Mouse (Mus musculus) forebrain, embryonic 12.5 days (tissue): ENCODE data around the gene Rora. TPM values are rescaled to one million over a fixed set of nuclear protein-coding genes. Genes with fewer than 3 reads are reported as not detected.

Experiments
- ATAC-seq: fragments of 200-750 bp; cut with Nextera tagmentation; 2 replicates; pipeline ENCODE4 v1.8.0; 2017; ENCODE audit warnings: moderate TSS enrichment; ENCODE audit not compliant: low FRiP score
- H3K27ac ChIP-seq: fragments of 300-500 bp; sonication (generic); 2 replicates; pipeline ENCODE4 v1.5.1; 2016; ENCODE audit warnings: mild to moderate bottlenecking
- H3K27me3 ChIP-seq: fragments of 300-500 bp; sonication (generic); 2 replicates; pipeline ENCODE4 v1.6.1; 2016; ENCODE audit warnings: mild to moderate bottlenecking
- H3K36me3 ChIP-seq: fragments of 300-500 bp; sonication (generic); replicated peaks from 2 replicates; pipeline ENCODE4 v1.6.1; 2016; ENCODE audit warnings: mild to moderate bottlenecking
- H3K4me1 ChIP-seq: fragments of 300-500 bp; sonication (generic); 2 replicates; pipeline ENCODE4 v1.6.1; 2016
- H3K4me2 ChIP-seq: fragments of 300-500 bp; sonication (generic); 2 replicates; pipeline ENCODE4 v1.6.1; 2016; ENCODE audit warnings: mild to moderate bottlenecking, moderate library complexity
- H3K4me3 ChIP-seq: fragments of 300-500 bp; sonication (generic); replicated peaks from 2 replicates; pipeline ENCODE4 v1.5.1; 2016; ENCODE audit warnings: mild to moderate bottlenecking
- H3K9ac ChIP-seq: fragments of 300-500 bp; sonication (generic); 2 replicates; pipeline ENCODE4 v1.6.1; 2016; ENCODE audit warnings: mild to moderate bottlenecking
- H3K9me3 ChIP-seq: fragments of 300-500 bp; sonication (generic); 2 replicates; pipeline ENCODE4 v1.6.1; 2016
- WGBS: fragments of 180-500 bp; shearing (Covaris S2); methylation state at CpG from one replicate; pipeline ENCODE4 v1.1.7; 2016; 5-methylcytosine and 5-hydroxymethylcytosine counted together
- polyA plus RNA-seq: library from polyadenylated mRNA; unstranded; fragments of >200 nt; fragmentation: Nextera tagmentation; extraction: Ambion mirVana; gene quantifications from 2 replicates; pipeline ENCODE4 v1.2.1, GENCODE M21; 2016

Rora gene
- polyA plus RNA-seq, 1 experiment from 2014 or later = 7.3 TPM

DNA sequence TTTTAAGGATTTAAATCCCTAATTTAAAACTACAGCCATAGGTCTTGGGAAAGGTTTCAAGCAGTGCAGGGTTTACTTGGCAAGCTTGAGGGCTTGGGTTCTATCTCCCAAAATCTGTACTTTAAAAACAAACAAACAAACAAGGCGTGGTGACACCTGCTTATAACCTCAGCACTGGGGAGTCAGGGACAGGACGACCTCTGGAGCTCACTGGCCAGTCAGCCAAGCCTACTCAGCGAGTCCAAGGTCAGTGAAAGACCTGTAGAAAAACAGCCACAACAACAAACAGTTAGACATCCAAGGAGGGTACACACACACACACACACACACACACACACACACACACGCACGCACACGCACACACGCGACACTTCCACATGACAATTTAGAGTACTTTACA lies 538.9 kb downstream of the Rora start:
- no peak for ATAC-seq

GRCm38 (mm10) chr9:69194638-69195605 lies 541.3 kb downstream of the Rora start:
- Histone ChIP-seq H3K4me1 (no peaks in the 10 kb centered on the region), H3K27me3 (no peaks in the 10 kb centered on the region), H3K4me3 (no peak overlapping the region), H3K36me3 (no peaks in the 10 kb centered on the region), H3K9me3 (no peaks in the 10 kb centered on the region), H3K4me2 (no peak overlapping the region), H3K27ac (no peak overlapping the region), H3K9ac (no peak overlapping the region)
- WGBS = 90% methylated on average over 13 of the region's 13 CpGs
- ATAC-seq = no peak

More for the DNA sequence above, 538.9 kb downstream of the Rora start:
- no peaks in the 10 kb centered on the region for H3K4me1 ChIP-seq
- 96% methylated on average over 8 of the region's 8 CpGs for WGBS
- no peak overlapping the region for H3K4me3 ChIP-seq
- no peak overlapping the region for H3K27ac ChIP-seq
- no peaks in the 10 kb centered on the region for H3K36me3 ChIP-seq
- H3K9me3 ChIP-seq = no peaks in the 10 kb centered on the region
- H3K9ac ChIP-seq = no peak overlapping the region
- no peak overlapping the region for H3K4me2 ChIP-seq
- no peaks in the 10 kb centered on the region for H3K27me3 ChIP-seq

DNA sequence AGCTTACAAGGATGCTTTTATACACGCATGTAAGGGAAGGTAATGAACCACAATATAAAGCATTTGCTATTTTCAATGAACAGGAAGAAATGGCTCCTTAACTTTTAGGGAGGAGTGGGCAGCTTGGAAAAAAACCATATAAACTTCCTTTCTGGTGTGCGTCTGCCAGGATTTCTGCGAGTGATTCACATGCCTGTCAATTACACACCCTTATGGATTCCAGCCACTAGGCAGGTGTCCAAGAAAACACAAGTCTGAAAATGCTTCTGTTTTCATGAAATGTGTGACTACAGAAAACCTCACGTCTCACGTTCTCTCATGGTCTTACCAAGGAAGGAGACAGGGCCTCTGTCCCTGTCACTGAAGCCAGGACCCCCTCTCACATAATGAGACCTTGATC lies 560.2 kb downstream of the Rora start:
- Histone ChIP-seq H3K27ac (no peak overlapping the region), H3K27me3 (no peaks in the 10 kb centered on the region), H3K9me3 (no peaks in the 10 kb centered on the region), H3K36me3 (no peaks in the 10 kb centered on the region), H3K4me3 (no peak overlapping the region), H3K4me1 (peaks cover 19% of the 10 kb centered on the region), H3K9ac (no peak overlapping the region), H3K4me2 (no peak overlapping the region)
- no peak for ATAC-seq
- 80% methylated on average over 5 of the region's 5 CpGs for WGBS

DNA sequence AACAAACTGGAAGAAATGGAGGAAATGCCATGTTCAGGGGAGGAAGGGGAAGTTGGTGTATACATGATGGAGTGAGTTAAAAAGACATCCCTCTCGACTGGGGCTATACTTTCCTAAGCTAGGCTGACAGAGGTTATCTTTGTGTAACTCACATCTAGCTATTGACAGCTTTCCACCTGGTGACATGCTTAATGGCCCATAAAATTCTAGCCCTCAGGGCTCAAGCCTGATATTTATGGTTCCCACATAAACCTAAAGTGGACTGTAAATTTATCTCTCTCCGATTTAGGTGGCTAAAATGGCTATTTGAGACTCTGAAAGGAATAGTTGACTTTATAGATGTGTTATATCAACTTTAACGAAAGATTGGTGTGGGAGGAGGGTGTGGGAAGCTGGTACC lies 571.3 kb downstream of the Rora start:
- 77% methylated on average over 3 of the region's 3 CpGs for WGBS
- Histone ChIP-seq H3K27ac (no peak overlapping the region), H3K36me3 (no peaks in the 10 kb centered on the region), H3K9me3 (no peaks in the 10 kb centered on the region), H3K4me1 (peaks cover 5% of the 10 kb centered on the region), H3K4me3 (no peak overlapping the region), H3K27me3 (no peaks in the 10 kb centered on the region), H3K4me2 (no peak overlapping the region), H3K9ac (no peak overlapping the region)
- no peak for ATAC-seq

DNA sequence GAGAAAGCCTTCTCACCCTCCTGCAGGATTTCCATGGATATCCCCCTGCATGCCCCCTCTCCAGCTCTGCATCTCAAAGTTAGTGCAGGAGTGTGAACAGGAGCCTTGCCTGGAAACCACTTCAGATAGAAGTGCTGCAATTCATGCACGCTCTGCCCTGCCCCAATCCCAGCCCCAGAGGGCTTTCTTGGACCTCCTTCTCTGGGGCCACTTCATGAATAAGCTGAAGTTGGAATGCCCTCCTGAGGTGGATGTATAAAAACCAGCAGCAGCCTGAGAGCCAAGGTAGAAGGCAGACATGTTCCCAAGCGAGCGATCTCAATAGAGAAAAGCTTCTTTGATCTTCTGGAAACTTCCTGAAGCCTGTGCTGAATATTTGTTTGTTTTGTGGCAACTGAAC lies 572.8 kb downstream of the Rora start:
- Histone ChIP-seq H3K9me3 (no peaks in the 10 kb centered on the region), H3K9ac (no peak overlapping the region), H3K4me2 (no peak overlapping the region), H3K27me3 (no peaks in the 10 kb centered on the region), H3K4me3 (no peak overlapping the region), H3K4me1 (peaks cover 5% of the 10 kb centered on the region), H3K27ac (no peak overlapping the region), H3K36me3 (no peaks in the 10 kb centered on the region)
- ATAC-seq = no peak
- 46% methylated on average over 3 of the region's 3 CpGs for WGBS

GRCm38 (mm10) chr9:69227806-69228205 lies 574.2 kb downstream of the Rora start:
- H3K4me3 ChIP-seq = no peak overlapping the region
- H3K9me3 ChIP-seq = no peaks in the 10 kb centered on the region
- no peaks in the 10 kb centered on the region for H3K36me3 ChIP-seq
- WGBS = 93% methylated on average over 6 of the region's 6 CpGs
- no peaks in the 10 kb centered on the region for H3K27me3 ChIP-seq
- H3K27ac ChIP-seq = no peak overlapping the region
- no peak overlapping the region for H3K9ac ChIP-seq
- no peak overlapping the region for H3K4me2 ChIP-seq
- ATAC-seq = no peak
- peaks cover 5% of the 10 kb centered on the region for H3K4me1 ChIP-seq

DNA sequence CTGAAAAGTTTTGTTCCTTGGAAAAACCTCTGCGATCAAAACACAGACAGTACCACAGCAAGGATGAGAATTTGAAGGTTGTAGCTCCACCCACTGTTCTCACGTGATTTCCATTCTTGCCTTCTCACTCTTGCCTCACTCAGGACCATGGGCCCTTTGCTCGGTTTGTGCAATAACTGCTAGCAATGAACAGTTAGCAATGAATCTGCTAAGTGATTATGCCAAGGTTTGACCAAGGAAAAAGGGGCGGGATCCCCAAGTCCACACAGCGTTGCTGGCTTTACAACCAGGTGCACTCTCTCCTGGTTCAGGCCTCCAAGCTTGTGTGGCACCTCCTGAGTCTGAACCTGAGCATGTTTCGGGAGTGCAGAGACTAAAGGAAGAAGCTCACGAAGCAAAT lies 576.3 kb downstream of the Rora start:
- Histone ChIP-seq H3K36me3 (no peaks in the 10 kb centered on the region), H3K4me2 (no peak overlapping the region), H3K4me1 (peaks cover 16% of the 10 kb centered on the region), H3K9ac (no peak overlapping the region), H3K4me3 (no peak overlapping the region), H3K9me3 (no peaks in the 10 kb centered on the region), H3K27ac (no peak overlapping the region), H3K27me3 (no peaks in the 10 kb centered on the region)
- 85% methylated on average over 7 of the region's 7 CpGs for WGBS
- no peak for ATAC-seq

DNA sequence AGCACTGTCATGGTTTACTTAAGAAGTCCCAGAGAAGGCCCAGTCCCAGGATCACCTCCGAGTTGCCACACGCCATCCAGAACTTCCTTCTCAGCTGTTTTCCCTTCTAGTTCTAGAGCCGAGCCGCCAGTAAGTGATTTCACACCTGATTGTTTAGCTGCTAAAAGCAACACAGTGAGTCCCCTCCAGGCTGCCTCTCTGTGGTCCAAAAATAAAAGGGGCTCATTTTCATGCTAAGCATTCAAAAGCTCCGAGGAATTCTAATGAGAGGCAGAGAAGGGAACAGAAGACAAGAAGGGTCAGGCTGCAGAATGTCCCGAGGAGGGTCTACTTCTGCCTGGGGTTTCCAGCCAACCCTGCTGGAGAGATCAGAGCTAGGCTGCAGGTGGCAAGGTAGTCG lies 580.9 kb downstream of the Rora start:
- no peaks in the 10 kb centered on the region for H3K9me3 ChIP-seq
- no peak for ATAC-seq
- H3K4me2 ChIP-seq = no peak overlapping the region
- 9% methylated on average over 7 of the region's 7 CpGs for WGBS
- no peaks in the 10 kb centered on the region for H3K27me3 ChIP-seq
- no peak overlapping the region for H3K4me3 ChIP-seq
- H3K4me1 ChIP-seq = peaks cover 12% of the 10 kb centered on the region
- H3K36me3 ChIP-seq = no peaks in the 10 kb centered on the region
- H3K27ac ChIP-seq = peak overlapping the region; percentile 50; the same call in 1 of the 2 replicates
- H3K9ac ChIP-seq = no peak overlapping the region

GRCm38 (mm10) chr9:69237316-69237715 lies 583.7 kb downstream of the Rora start:
- Histone ChIP-seq H3K36me3 (no peaks in the 10 kb centered on the region), H3K27me3 (no peaks in the 10 kb centered on the region), H3K4me3 (no peak overlapping the region), H3K9ac (no peak overlapping the region), H3K27ac (no peak overlapping the region), H3K4me1 (peaks cover 12% of the 10 kb centered on the region), H3K4me2 (no peak overlapping the region), H3K9me3 (no peaks in the 10 kb centered on the region)
- WGBS = 87% methylated on average over 10 of the region's 10 CpGs
- no peak for ATAC-seq

DNA sequence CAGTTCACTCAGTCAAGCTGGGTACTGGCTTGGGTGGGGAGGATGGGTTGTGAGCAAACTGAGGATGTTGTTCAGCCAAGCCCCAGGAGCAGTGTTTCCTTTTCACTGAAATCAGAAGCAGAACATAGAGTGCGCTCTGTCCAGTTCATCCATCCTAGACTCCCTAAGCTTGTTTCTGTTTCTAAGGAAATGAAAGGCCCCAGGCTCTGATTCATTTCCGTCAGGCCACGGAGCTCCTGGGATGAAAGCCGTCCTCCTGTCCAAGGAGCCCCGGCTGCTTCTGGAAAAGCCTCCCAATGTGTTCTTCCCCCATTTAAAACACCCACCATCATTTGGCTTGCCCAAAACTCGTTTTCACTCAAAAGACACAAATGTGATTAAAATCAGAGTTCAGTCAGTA lies 589.0 kb downstream of the Rora start:
- no peak for ATAC-seq
- no peak overlapping the region for H3K27ac ChIP-seq
- no peaks in the 10 kb centered on the region for H3K9me3 ChIP-seq
- H3K27me3 ChIP-seq = no peaks in the 10 kb centered on the region
- H3K4me2 ChIP-seq = no peak overlapping the region
- H3K4me1 ChIP-seq = 0 out of 2 replicates have a peak, but pooled peaks cover 4% of the 10 kb centered on the region
- no peaks in the 10 kb centered on the region for H3K36me3 ChIP-seq
- H3K9ac ChIP-seq = no peak overlapping the region
- H3K4me3 ChIP-seq = no peak overlapping the region
- 55% methylated on average over 6 of the region's 6 CpGs for WGBS

DNA sequence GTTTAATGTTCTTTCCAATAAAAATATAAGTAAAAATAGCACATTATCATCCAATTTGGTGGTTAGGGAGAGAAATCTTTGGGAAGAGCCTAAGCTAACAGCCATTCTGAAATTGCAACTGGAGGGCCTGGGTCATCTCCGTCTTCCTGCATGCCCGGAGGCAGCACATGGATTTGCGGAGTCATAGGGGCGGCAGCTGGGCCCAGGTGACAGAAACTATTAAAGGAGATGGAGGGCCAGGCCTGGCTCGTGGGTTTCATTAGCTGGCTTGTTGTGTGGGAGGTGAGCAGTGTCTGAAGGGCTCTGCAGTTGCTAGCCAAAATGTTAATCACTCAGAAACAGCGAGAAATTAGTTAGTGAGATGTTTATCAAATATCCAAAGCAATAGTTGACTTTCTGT lies 590.0 kb downstream of the Rora start:
- WGBS = 55% methylated on average over 6 of the region's 6 CpGs

GRCm38 (mm10) chr9:69246225-69246624 lies 592.6 kb downstream of the Rora start:
- WGBS = 78% methylated on average over 3 of the region's 3 CpGs
- no peak for ATAC-seq
- Histone ChIP-seq H3K27ac (no peak overlapping the region), H3K9me3 (no peaks in the 10 kb centered on the region), H3K4me3 (no peak overlapping the region), H3K36me3 (no peaks in the 10 kb centered on the region), H3K4me1 (0 out of 2 replicates have a peak, but pooled peaks cover 4% of the 10 kb centered on the region), H3K9ac (no peak overlapping the region), H3K4me2 (no peak overlapping the region), H3K27me3 (no peaks in the 10 kb centered on the region)

More for the DNA sequence above, 590.0 kb downstream of the Rora start:
- Histone ChIP-seq H3K27ac (no peak overlapping the region), H3K9me3 (no peaks in the 10 kb centered on the region), H3K4me2 (no peak overlapping the region), H3K4me3 (no peak overlapping the region), H3K36me3 (no peaks in the 10 kb centered on the region), H3K27me3 (no peaks in the 10 kb centered on the region), H3K4me1 (0 out of 2 replicates have a peak, but pooled peaks cover 4% of the 10 kb centered on the region), H3K9ac (no peak overlapping the region)
- ATAC-seq = no peak

DNA sequence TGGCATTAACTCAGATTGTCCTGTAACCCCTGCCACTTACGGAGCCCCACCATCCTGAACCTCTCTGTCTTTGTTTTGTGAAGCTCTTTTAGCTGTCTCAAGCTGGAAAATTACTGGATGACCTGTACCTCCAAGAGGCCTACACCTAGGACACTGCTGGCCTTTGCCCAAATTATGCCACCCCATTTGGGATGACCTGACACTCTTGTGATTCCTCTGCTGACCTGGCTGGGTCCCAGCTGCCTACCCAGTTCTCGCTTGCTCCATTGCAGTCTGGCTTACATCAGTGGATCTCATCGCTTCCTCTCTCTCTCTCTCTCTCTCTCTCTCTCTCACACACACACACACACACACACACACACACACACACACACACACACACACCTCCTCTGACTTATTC lies 596.0 kb downstream of the Rora start:
- Histone ChIP-seq H3K27me3 (no peaks in the 10 kb centered on the region), H3K4me1 (no peaks in the 10 kb centered on the region), H3K36me3 (no peaks in the 10 kb centered on the region), H3K27ac (no peak overlapping the region), H3K9ac (no peak overlapping the region), H3K4me2 (no peak overlapping the region), H3K4me3 (no peak overlapping the region), H3K9me3 (no peaks in the 10 kb centered on the region)
- ATAC-seq = no peak
- WGBS = 96% methylated on average over 3 of the region's 3 CpGs
